Mouse (Mus musculus): ENCODE data around the gene Susd6.

DNA sequence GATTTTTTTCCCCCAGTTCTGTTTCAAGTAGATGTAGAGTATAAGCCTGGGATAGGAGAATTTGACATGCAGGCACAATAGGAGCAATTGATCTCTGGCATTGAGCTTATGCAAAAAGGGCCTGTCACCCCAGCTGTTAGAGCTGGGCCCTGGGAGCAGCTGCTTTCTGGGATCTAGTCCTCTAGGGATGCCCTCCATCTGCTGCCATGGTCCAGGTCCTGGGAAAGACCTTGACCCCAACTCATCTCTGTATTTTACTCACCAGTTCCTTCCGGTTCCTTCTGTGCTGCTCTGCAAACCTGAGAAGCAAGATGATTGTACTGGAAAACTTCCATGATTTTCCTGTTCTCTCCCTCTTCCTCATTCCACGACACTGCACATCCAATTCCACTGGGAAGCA, 68.0 kb downstream of the Susd6 start:
- TF ChIP-seq CTCF (IDR thresholded peaks at IDR 0.05; ENCODE audit: borderline replicate concordance, insufficient read depth, low read length), result no peak
- TF ChIP-seq POLR2A (IDR thresholded peaks at IDR 0.05; ENCODE audit: low read depth, low read length), result no peak

Data from embryonic fibroblast, embryonic 13.5 days (primary cell).